ENCODE assay signal across 24 mouse cellular contexts in the genomic region with DNA sequence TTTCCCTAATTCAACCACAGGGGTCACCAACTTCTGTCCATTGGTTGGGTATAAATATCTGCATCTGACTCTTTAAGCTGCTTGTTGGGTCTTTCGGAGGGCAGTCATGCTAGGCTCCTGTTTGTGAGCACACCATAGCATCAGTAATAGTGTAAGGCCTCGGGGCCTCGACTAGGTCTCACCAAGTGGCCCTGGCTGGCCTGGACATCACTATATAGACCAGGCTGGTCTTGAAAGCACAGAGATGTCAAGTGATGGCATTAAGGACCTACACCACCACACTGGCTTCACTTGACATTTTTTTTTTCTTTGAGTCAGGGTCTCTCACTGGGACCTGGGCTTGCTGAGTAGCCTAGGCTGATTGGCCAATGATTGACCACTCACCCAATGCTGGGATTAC. TPM values are rescaled to one million over a fixed set of nuclear protein-coding genes. Genes with fewer than 3 reads are reported as not detected.
DNase-seq lines count a peak whose midpoint lies in the region; ATAC-seq lines count a peak whose summit lies in the region.
"Had no signal": no experiment of that assay in that cellular context is flagged by ENCODE, and none has a peak within 500 bp of the region (broad histone marks: within the 10 kb centered on the region; RNA-seq: fewer than 3 reads in every experiment).

No protein-coding gene starts in this region.

- H3K9ac ChIP-seq in forebrain, embryonic 11.5 days (ENCODE audit: low read length) = no peak overlapping the region
- H3K9ac ChIP-seq in forebrain, embryonic 15.5 days (replicated peaks) = no peak overlapping the region
- H3K9ac ChIP-seq in heart, embryonic 12.5 days = no peak overlapping the region
- no peak overlapping the region for H3K9ac ChIP-seq in midbrain, embryonic 11.5 days (ENCODE audit: low read length)
- H3K9ac ChIP-seq in midbrain, embryonic 15.5 days = no peak overlapping the region
- H3K9ac ChIP-seq: embryonic facial prominence, embryonic 12.5 days; forebrain, embryonic 12.5 days; forebrain, postnatal 0 days had no signal

- no peaks in the 10 kb centered on the region; the same call in 1 of the 2 replicates for H3K4me1 ChIP-seq in forebrain, embryonic 11.5 days (replicated peaks; ENCODE audit: control insufficient read depth, insufficient read depth, low read length)
- no peaks in the 10 kb centered on the region for H3K4me1 ChIP-seq in forebrain, embryonic 15.5 days
- H3K4me1 ChIP-seq in heart, embryonic 12.5 days (replicated peaks) = peaks cover 3% of the 10 kb centered on the region; the same call in 1 of the 2 replicates
- no peaks in the 10 kb centered on the region for H3K4me1 ChIP-seq in midbrain, embryonic 11.5 days (ENCODE audit: control insufficient read depth, insufficient read depth, low read length)
- H3K4me1 ChIP-seq in midbrain, embryonic 15.5 days = no peaks in the 10 kb centered on the region
- H3K4me1 ChIP-seq: embryonic facial prominence, embryonic 10.5 days; embryonic facial prominence, embryonic 12.5 days; forebrain, embryonic 12.5 days had no signal

- ATAC-seq in forebrain, embryonic 11.5 days (replicated peaks; ENCODE audit: low FRiP score) = no peak
- no peak for ATAC-seq in forebrain, embryonic 15.5 days (replicated peaks)
- no peak for ATAC-seq in heart, embryonic 12.5 days (ENCODE audit: insufficient number of reproducible peaks, low FRiP score)
- no peak for ATAC-seq in midbrain, embryonic 11.5 days (ENCODE audit: low FRiP score)
- no peak for ATAC-seq in midbrain, embryonic 15.5 days (replicated peaks)
- ATAC-seq: activated CD4-positive, CD25-positive, alpha-beta regulatory T cell, adult 4 months; CD4-positive, CD25-positive, alpha-beta regulatory T cell, adult 4 months; forebrain, embryonic 14.5 days; forebrain, postnatal 0 days; Patski had no signal

- peak; percentile 9 for DNase-seq in forebrain, embryonic 11.5 days (ENCODE audit: low spot score)
- peak; percentile 82 for DNase-seq in heart, adult 11 months
- peak; percentile 37 for DNase-seq in midbrain, embryonic 11.5 days (ENCODE audit: low spot score, missing footprints)
- DNase-seq: adrenal gland, adult 8-10 months; adrenal gland, postnatal 14 days; adrenal gland, postnatal 36 days; B cell, adult 2 months; cerebellum, adult 2 months; cerebellum, adult 9-10 months; cerebellum, postnatal 10 days; cerebellum, postnatal 25 days; forebrain, postnatal 0 days had no signal

- no peak overlapping the region for H3K4me2 ChIP-seq in forebrain, embryonic 11.5 days (ENCODE audit: low read depth, low read length, severe bottlenecking)
- H3K4me2 ChIP-seq in forebrain, embryonic 15.5 days (replicated peaks) = no peak overlapping the region
- no peak overlapping the region for H3K4me2 ChIP-seq in heart, embryonic 12.5 days
- H3K4me2 ChIP-seq in midbrain, embryonic 11.5 days = no peak overlapping the region
- no peak overlapping the region for H3K4me2 ChIP-seq in midbrain, embryonic 15.5 days
- H3K4me2 ChIP-seq: embryonic facial prominence, embryonic 12.5 days; forebrain, embryonic 12.5 days had no signal

- WGBS in forebrain, embryonic 11.5 days = 99% methylated on average over 3 of the region's 3 CpGs
- WGBS in forebrain, embryonic 15.5 days = 93% methylated on average over 3 of the region's 3 CpGs
- WGBS in heart, embryonic 12.5 days = 86% methylated on average over 3 of the region's 3 CpGs
- WGBS in midbrain, embryonic 11.5 days = 89% methylated on average over 3 of the region's 3 CpGs
- 98% methylated on average over 3 of the region's 3 CpGs for WGBS in midbrain, embryonic 15.5 days

- peaks cover 10% of the 10 kb centered on the region for H3K36me3 ChIP-seq in forebrain, embryonic 11.5 days (ENCODE audit: control insufficient read depth, insufficient read depth, low read length)
- peaks cover 3% of the 10 kb centered on the region; the same call in 1 of the 2 replicates for H3K36me3 ChIP-seq in forebrain, embryonic 15.5 days
- H3K36me3 ChIP-seq in heart, embryonic 12.5 days = peaks cover 98% of the 10 kb centered on the region
- H3K36me3 ChIP-seq in midbrain, embryonic 11.5 days (ENCODE audit: control insufficient read depth, insufficient read depth, low read length) = peaks cover 16% of the 10 kb centered on the region; the same call in 1 of the 2 replicates
- H3K36me3 ChIP-seq in midbrain, embryonic 15.5 days (replicated peaks) = no peaks in the 10 kb centered on the region

- no peak overlapping the region for H3K4me3 ChIP-seq in forebrain, embryonic 11.5 days (ENCODE audit: low read depth, low read length)
- H3K4me3 ChIP-seq in forebrain, embryonic 15.5 days = no peak overlapping the region
- no peak overlapping the region for H3K4me3 ChIP-seq in heart, embryonic 12.5 days
- no peak overlapping the region for H3K4me3 ChIP-seq in midbrain, embryonic 11.5 days (ENCODE audit: low read depth, low read length)
- H3K4me3 ChIP-seq in midbrain, embryonic 15.5 days = no peak overlapping the region
- H3K4me3 ChIP-seq: embryonic facial prominence, embryonic 10.5 days; embryonic facial prominence, embryonic 12.5 days; forebrain, embryonic 12.5 days had no signal

- H3K9me3 ChIP-seq in forebrain, embryonic 11.5 days (ENCODE audit: control insufficient read depth, low read length) = no peaks in the 10 kb centered on the region
- no peaks in the 10 kb centered on the region for H3K9me3 ChIP-seq in forebrain, embryonic 15.5 days
- H3K9me3 ChIP-seq in heart, embryonic 12.5 days (replicated peaks) = no peaks in the 10 kb centered on the region
- no peaks in the 10 kb centered on the region for H3K9me3 ChIP-seq in midbrain, embryonic 11.5 days (ENCODE audit: control insufficient read depth, low read length)
- no peaks in the 10 kb centered on the region for H3K9me3 ChIP-seq in midbrain, embryonic 15.5 days
- H3K9me3 ChIP-seq: embryonic facial prominence, embryonic 10.5 days; embryonic facial prominence, embryonic 12.5 days; forebrain, embryonic 12.5 days; G1E had no signal

- no peaks in the 10 kb centered on the region for H3K27me3 ChIP-seq in forebrain, embryonic 11.5 days (ENCODE audit: control insufficient read depth, insufficient read depth, low read length)
- no peaks in the 10 kb centered on the region for H3K27me3 ChIP-seq in forebrain, embryonic 15.5 days
- H3K27me3 ChIP-seq in heart, embryonic 12.5 days (replicated peaks) = no peaks in the 10 kb centered on the region
- no peaks in the 10 kb centered on the region for H3K27me3 ChIP-seq in midbrain, embryonic 11.5 days (ENCODE audit: control insufficient read depth, insufficient read depth, low read length)
- H3K27me3 ChIP-seq in midbrain, embryonic 15.5 days (replicated peaks) = no peaks in the 10 kb centered on the region
- H3K27me3 ChIP-seq: CH12.LX; embryonic facial prominence, embryonic 12.5 days; forebrain, embryonic 12.5 days; Patski had no signal

- H3K27ac ChIP-seq in forebrain, embryonic 11.5 days (ENCODE audit: low read depth, low read length) = no peak overlapping the region
- H3K27ac ChIP-seq in forebrain, embryonic 15.5 days (replicated peaks) = no peak overlapping the region
- H3K27ac ChIP-seq in heart, embryonic 12.5 days (ENCODE audit: poor library complexity, severe bottlenecking) = no peak overlapping the region
- H3K27ac ChIP-seq in midbrain, embryonic 11.5 days (ENCODE audit: low read depth, low read length) = no peak overlapping the region
- H3K27ac ChIP-seq in midbrain, embryonic 15.5 days = no peak overlapping the region
- H3K27ac ChIP-seq: embryonic facial prominence, embryonic 10.5 days; embryonic facial prominence, embryonic 12.5 days; forebrain, embryonic 12.5 days had no signal

RNA-seq across cellular contexts. Expression of a gene that starts 8.9 kb away (rescaled TPM):
- polyA plus RNA-seq in forebrain, embryonic 11.5 days (2014; fragmentation: Nextera tagmentation; extraction: Ambion mirVana) = 31.1 and 32.5 TPM in 2 replicates
- 12.4 and 15.4 TPM in 2 replicates for polyA plus RNA-seq in forebrain, embryonic 15.5 days (2015; fragmentation: Nextera tagmentation; extraction: Ambion mirVana)
- polyA plus RNA-seq in heart, embryonic 12.5 days (2016; fragmentation: Nextera tagmentation; extraction: Ambion mirVana) = 41.6 and 45.4 TPM in 2 replicates
- 21.2 and 23.6 TPM in 2 replicates for polyA plus RNA-seq in midbrain, embryonic 11.5 days (2014; fragmentation: Nextera tagmentation; extraction: Ambion mirVana)
- 9.6 and 10.5 TPM in 2 replicates for polyA plus RNA-seq in midbrain, embryonic 15.5 days (2015; fragmentation: Nextera tagmentation; extraction: Ambion mirVana)

RNA-seq across cellular contexts. Expression of a gene that starts 9.9 kb away (rescaled TPM):
- 22.3 and 22.8 TPM in 2 replicates for polyA plus RNA-seq in forebrain, embryonic 11.5 days (2014; fragmentation: Nextera tagmentation; extraction: Ambion mirVana)
- 17.0 and 17.7 TPM in 2 replicates for polyA plus RNA-seq in forebrain, embryonic 15.5 days (2015; fragmentation: Nextera tagmentation; extraction: Ambion mirVana)
- polyA plus RNA-seq in heart, embryonic 12.5 days (2016; fragmentation: Nextera tagmentation; extraction: Ambion mirVana) = 24.9 and 27.4 TPM in 2 replicates
- 19.7 and 24.5 TPM in 2 replicates for polyA plus RNA-seq in midbrain, embryonic 11.5 days (2014; fragmentation: Nextera tagmentation; extraction: Ambion mirVana)
- 22.7 and 23.1 TPM in 2 replicates for polyA plus RNA-seq in midbrain, embryonic 15.5 days (2015; fragmentation: Nextera tagmentation; extraction: Ambion mirVana)

RNA-seq across cellular contexts. Expression of a gene that starts 20.7 kb away (rescaled TPM):
- polyA plus RNA-seq in forebrain, embryonic 11.5 days (2014; fragmentation: Nextera tagmentation; extraction: Ambion mirVana) = 1.4 TPM in 2 replicates
- polyA plus RNA-seq in forebrain, embryonic 15.5 days (2015; fragmentation: Nextera tagmentation; extraction: Ambion mirVana) = 1.2 and 1.5 TPM in 2 replicates
- 1.6 and 1.7 TPM in 2 replicates for polyA plus RNA-seq in heart, embryonic 12.5 days (2016; fragmentation: Nextera tagmentation; extraction: Ambion mirVana)
- polyA plus RNA-seq in midbrain, embryonic 11.5 days (2014; fragmentation: Nextera tagmentation; extraction: Ambion mirVana) = 1.8 and 2.3 TPM in 2 replicates
- 1.5 and 1.6 TPM in 2 replicates for polyA plus RNA-seq in midbrain, embryonic 15.5 days (2015; fragmentation: Nextera tagmentation; extraction: Ambion mirVana)
- polyA plus RNA-seq: Patski had no signal

RNA-seq across cellular contexts. Expression of a gene that starts 30.3 kb away (rescaled TPM):
- polyA plus RNA-seq in forebrain, embryonic 11.5 days (2014; fragmentation: Nextera tagmentation; extraction: Ambion mirVana) = not detected in 2 replicates
- polyA plus RNA-seq in forebrain, embryonic 15.5 days (2015; fragmentation: Nextera tagmentation; extraction: Ambion mirVana) = 0.59 and 0.93 TPM in 2 replicates
- 0.87 and 2.6 TPM in 2 replicates for polyA plus RNA-seq in heart, embryonic 12.5 days (2016; fragmentation: Nextera tagmentation; extraction: Ambion mirVana)
- 0.19 and 0.68 TPM in 2 replicates for polyA plus RNA-seq in midbrain, embryonic 11.5 days (2014; fragmentation: Nextera tagmentation; extraction: Ambion mirVana)
- polyA plus RNA-seq in midbrain, embryonic 15.5 days (2015; fragmentation: Nextera tagmentation; extraction: Ambion mirVana) = 2.2 TPM in 2 replicates

Comparison
In these comparisons a context has a peak if more than half of its experiments do, and no peak if none do; other contexts are left out.
1. DNase-seq: peak in every context shown above with its lines; median percentile 82 in heart, adult 11 months; 37 in midbrain, embryonic 11.5 days; 9 in forebrain, embryonic 11.5 days.